Mouse (Mus musculus) right cerebral cortex, postnatal 4 days (tissue): ENCODE data around the gene Taz.

Experiments
- DNase-seq: peaks from one replicate; pipeline ENCODE4 v3.0.0-alpha.2; 2022

Taz gene

GRCm38 (mm10) chrX:74281041-74281731 is 526 bp upstream of the Taz start:
- no peak for DNase-seq

- peak; percentile 79 for DNase-seq
Measured at GRCm38 (mm10) chrX:74282395-74283091, 831 bp downstream of the Taz start.

GRCm38 (mm10) chrX:74283092-74283437 is 1.4 kb downstream of the Taz start:
- no peak for DNase-seq

GRCm38 (mm10) chrX:74293431-74293830 is 11.7 kb downstream of the Taz start:
- no peak for DNase-seq

- DNase-seq: peak; percentile 86
Measured at GRCm38 (mm10) chrX:74296538-74297448, 15.1 kb downstream of the Taz start, which contains the start of gene Atp6ap1. Gene Atp6ap1 (plus strand): TSS chrX:74297097.

GRCm38 (mm10) chrX:74298348-74298747 is 16.6 kb downstream of the Taz start:
- no peak for DNase-seq

GRCm38 (mm10) chrX:74299721-74300120 is 18.0 kb downstream of the Taz start:
- DNase-seq: no peak

- DNase-seq: peak; percentile 72
Measured at GRCm38 (mm10) chrX:74304867-74305700, 23.4 kb downstream of the Taz start, which contains the start of gene Gdi1. Gene Gdi1 (plus strand): TSS chrX:74304998.

GRCm38 (mm10) chrX:74312540-74313464 is 31.1 kb downstream of the Taz start, which contains the start of gene Fam50a:
Gene Fam50a (plus strand): TSS chrX:74313033.
- DNase-seq: peak; percentile 78

- DNase-seq: peak; percentile 77
Measured at GRCm38 (mm10) chrX:74328725-74329161, 47.0 kb downstream of the Taz start, which contains the start of gene Plxna3. Gene Plxna3 (plus strand): TSS chrX:74329066.

GRCm38 (mm10) chrX:74329215-74329671 is 47.5 kb downstream of the Taz start:
- DNase-seq: no peak

- no peak for DNase-seq
Measured at GRCm38 (mm10) chrX:74330166-74330930, 48.6 kb downstream of the Taz start.
